Mouse (Mus musculus) bone marrow macrophage, adult 2 months (primary cell): ENCODE results near the gene Acvrl1.

Experiments
- CTCF ChIP-seq: IDR thresholded peaks from 2 replicates; pipeline ENCODE4 v1.5.1; 2012; ENCODE audit warnings: low read depth, mild to moderate bottlenecking, low read length, moderate library complexity
- POLR2A ChIP-seq: IDR thresholded peaks from 2 replicates; pipeline ENCODE4 v1.6.1; 2012; ENCODE audit warnings: mild to moderate bottlenecking, low read depth, low read length, borderline replicate concordance

- TF ChIP-seq POLR2A (no peak), CTCF (no peak)
These were observed 40.0 kb upstream of the Acvrl1 start for GRCm38 (mm10) chr15:101088291-101088690.
